Mouse (Mus musculus): ENCODE data around the gene Slc37a4. TPM values are rescaled to one million over a fixed set of nuclear protein-coding genes. Genes with fewer than 3 reads are reported as not detected.
"Not testable (repeated sequence)": the region's sequence is repeated elsewhere in the genome, so short reads cannot be mapped to it uniquely, and the experiment has no call there.

The Slc37a4 gene
- 10 to 100 TPM; 24.5 to 31.8 TPM for total RNA-seq (2021)
- long read RNA-seq, experiment 1, partial matches to known transcripts: 2 of 35 reads
- long read RNA-seq, experiment 1, other reads (novel, unspliced or antisense): 26 of 35 reads
- long read RNA-seq, experiment 2, partial matches to known transcripts: 1 of 25 reads
- long read RNA-seq, experiment 2, other reads (novel, unspliced or antisense): 23 of 25 reads

- DNase-seq (ENCODE audit: low spot score in 2 of 2): peak; percentile 87 to 92
These were observed at the start of gene Slc37a4 for GRCm38 (mm10) chr9:44396684-44397411. Slc37a4 (plus strand) TSS chr9:44396852.

GRCm38 (mm10) chr9:44347166-44347565 lies 49.5 kb upstream of the Slc37a4 start:
- no peak for DNase-seq (ENCODE audit: low spot score in 2 of 2)

GRCm38 (mm10) chr9:44347621-44348020 lies 49.0 kb upstream of the Slc37a4 start:
- DNase-seq (ENCODE audit: low spot score in 2 of 2): no peak

- DNase-seq (ENCODE audit: low spot score in 2 of 2): no peak
These were observed 48.1 kb upstream of the Slc37a4 start for GRCm38 (mm10) chr9:44348546-44348945.

- no peak for DNase-seq (ENCODE audit: low spot score in 2 of 2)
These were observed 45.3 kb upstream of the Slc37a4 start for GRCm38 (mm10) chr9:44351396-44351795.

- DNase-seq (ENCODE audit: low spot score in 2 of 2): no peak
These were observed 44.3 kb upstream of the Slc37a4 start for GRCm38 (mm10) chr9:44352337-44352736.

GRCm38 (mm10) chr9:44353142-44353541 lies 43.5 kb upstream of the Slc37a4 start:
- no peak for DNase-seq (ENCODE audit: low spot score in 2 of 2)

GRCm38 (mm10) chr9:44357207-44357606 lies 39.4 kb upstream of the Slc37a4 start:
- DNase-seq (ENCODE audit: low spot score in 2 of 2): no peak

- peak; percentile 92 to 94 for DNase-seq (ENCODE audit: low spot score in 2 of 2)
These were observed 35.3 kb upstream of the Slc37a4 start, which contains the start of gene Vps11 for GRCm38 (mm10) chr9:44361190-44361917. Vps11 (minus strand) TSS chr9:44361670.

GRCm38 (mm10) chr9:44361931-44362330 lies 34.7 kb upstream of the Slc37a4 start:
- DNase-seq (ENCODE audit: low spot score in 2 of 2): not testable (repeated sequence)

- no peak for DNase-seq (ENCODE audit: low spot score in 2 of 2)
These were observed 32.2 kb upstream of the Slc37a4 start for GRCm38 (mm10) chr9:44364480-44364879.

- no peak for DNase-seq (ENCODE audit: low spot score in 2 of 2)
These were observed 23.3 kb upstream of the Slc37a4 start for GRCm38 (mm10) chr9:44373386-44373785.

- no peak for DNase-seq (ENCODE audit: low spot score in 2 of 2)
These were observed 20.5 kb upstream of the Slc37a4 start for GRCm38 (mm10) chr9:44376141-44376540.

- not testable (repeated sequence) for DNase-seq (ENCODE audit: low spot score in 2 of 2)
These were observed 19.3 kb upstream of the Slc37a4 start for GRCm38 (mm10) chr9:44377335-44377734.

- DNase-seq (ENCODE audit: low spot score in 2 of 2): no peak
These were observed 18.4 kb upstream of the Slc37a4 start for GRCm38 (mm10) chr9:44378153-44378730.

- DNase-seq (ENCODE audit: low spot score in 2 of 2): peak; percentile 98 to 99
These were observed 17.4 kb upstream of the Slc37a4 start, which contains the start of gene Hyou1 for GRCm38 (mm10) chr9:44379054-44379834. Hyou1 (plus strand) TSS chr9:44379490.

GRCm38 (mm10) chr9:44379862-44380261 lies 16.8 kb upstream of the Slc37a4 start:
- DNase-seq (ENCODE audit: low spot score in 2 of 2): no peak

- no peak for DNase-seq (ENCODE audit: low spot score in 2 of 2)
These were observed 12.1 kb upstream of the Slc37a4 start for GRCm38 (mm10) chr9:44384596-44384995.

GRCm38 (mm10) chr9:44387221-44387620 lies 9.4 kb upstream of the Slc37a4 start:
- no peak for DNase-seq (ENCODE audit: low spot score in 2 of 2)

GRCm38 (mm10) chr9:44389273-44389672 lies 7.4 kb upstream of the Slc37a4 start:
- peak; percentile 46 to 51 for DNase-seq (ENCODE audit: low spot score in 2 of 2)

- DNase-seq (ENCODE audit: low spot score in 2 of 2): peak; percentile 66 to 79
These were observed 5.2 kb upstream of the Slc37a4 start for GRCm38 (mm10) chr9:44391466-44391865.
